Mouse (Mus musculus): ENCODE data around the gene Mup7.
"Not testable (repeated sequence)": the region's sequence is repeated elsewhere in the genome, so short reads cannot be mapped to it uniquely, and the experiment has no call there.

The Mup7 gene

DNA sequence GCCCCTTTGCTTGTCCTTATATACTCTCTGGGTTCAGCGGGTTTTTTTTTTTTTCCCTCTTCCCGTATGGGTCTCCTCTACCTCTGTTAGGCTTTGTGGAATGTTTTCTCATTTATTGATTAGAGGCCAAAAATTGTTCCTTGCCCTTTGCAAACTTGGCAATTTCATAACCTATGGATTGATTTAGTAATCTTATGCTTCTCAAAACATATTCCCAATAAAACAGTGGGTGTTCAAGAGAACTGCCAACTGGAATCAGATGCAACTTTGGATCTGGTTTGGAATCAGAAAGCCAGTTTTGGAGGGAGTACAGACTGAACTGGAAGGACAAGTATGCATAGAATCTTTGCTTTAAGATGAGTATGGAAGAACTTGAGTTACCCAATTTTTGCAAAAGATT lies at the start of gene Mup7:
Gene Mup7 (minus strand): TSS at position 101 of the 400 bp plus-strand sequence.
- H3K27me3 ChIP-seq (ENCODE audit: insufficient read depth, low read length); H3K4me3 ChIP-seq (replicated peaks; ENCODE audit: low read length); H3K36me3 ChIP-seq (ENCODE audit: insufficient read depth, low read length); H3K9me3 ChIP-seq (ENCODE audit: low read length); H3K4me1 ChIP-seq (replicated peaks; ENCODE audit: low read depth, low read length): not testable (repeated sequence)

DNA sequence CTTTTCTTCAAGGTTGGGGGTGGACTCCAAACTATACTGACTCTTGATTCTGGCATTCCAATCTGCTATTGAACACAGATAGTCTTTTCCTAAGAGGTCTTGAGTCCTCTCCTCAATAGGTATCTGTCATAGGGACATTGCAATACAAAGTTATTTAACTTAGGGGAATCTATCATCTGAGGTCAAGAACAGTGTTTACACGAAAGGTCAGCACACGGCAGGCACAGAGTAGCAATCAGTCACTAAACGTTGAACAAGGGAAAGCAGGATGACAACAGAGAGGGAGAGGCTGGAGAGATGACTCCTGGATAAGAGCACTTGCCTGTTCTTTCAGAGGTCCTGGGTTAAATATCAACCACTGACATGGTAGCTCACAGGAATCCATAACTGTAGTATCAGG lies 9.6 kb upstream of the Mup7 start:
- H3K27me3 ChIP-seq (ENCODE audit: insufficient read depth, low read length); H3K9me3 ChIP-seq (ENCODE audit: low read length); H3K36me3 ChIP-seq (ENCODE audit: insufficient read depth, low read length); H3K4me3 ChIP-seq (replicated peaks; ENCODE audit: low read length); H3K4me1 ChIP-seq (replicated peaks; ENCODE audit: low read depth, low read length): not testable (repeated sequence)

DNA sequence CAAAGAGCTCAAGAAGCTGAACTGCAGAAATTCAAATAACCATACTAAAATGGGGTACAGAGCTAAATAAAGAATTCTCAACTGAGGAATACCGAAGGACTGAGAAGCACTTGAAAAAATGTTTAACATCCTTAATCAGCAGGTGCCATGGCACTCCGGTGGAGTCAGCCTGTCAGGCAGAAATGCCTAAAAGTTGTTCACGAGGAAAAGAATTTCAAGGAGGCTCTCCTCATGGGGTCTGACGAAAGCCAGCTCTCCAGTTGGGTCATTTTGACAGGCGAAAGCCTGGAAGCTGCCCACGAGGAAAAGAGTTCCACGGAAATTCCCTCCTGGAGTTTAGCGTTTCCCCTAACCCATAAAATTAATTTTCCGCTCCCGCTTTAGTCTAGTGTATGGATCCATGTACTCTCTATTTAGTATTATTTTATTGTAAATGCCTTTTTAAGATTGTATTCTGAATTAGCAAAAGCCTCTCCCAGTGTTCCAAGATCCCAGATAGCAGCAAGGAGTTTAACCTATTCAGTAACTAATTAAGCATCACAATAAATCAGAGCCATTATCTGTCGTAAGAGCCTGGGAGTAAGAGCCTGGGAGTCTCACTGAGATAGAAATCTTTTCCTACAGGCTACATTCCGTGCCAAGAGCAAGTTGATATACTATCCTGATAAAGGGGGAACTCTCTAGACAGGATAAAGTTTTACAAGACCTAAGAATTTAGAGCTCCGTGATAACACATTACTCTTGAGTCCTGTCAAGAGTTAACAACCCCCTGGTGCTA lies 40.8 kb downstream of the Mup7 start:
- H3K4me3 ChIP-seq (replicated peaks; ENCODE audit: low read length); H3K27me3 ChIP-seq (ENCODE audit: insufficient read depth, low read length); H3K4me1 ChIP-seq (replicated peaks; ENCODE audit: low read depth, low read length); H3K36me3 ChIP-seq (ENCODE audit: insufficient read depth, low read length): not testable (repeated sequence)
- peaks cover 55% of the 10 kb centered on the region for H3K9me3 ChIP-seq (ENCODE audit: low read length)

DNA sequence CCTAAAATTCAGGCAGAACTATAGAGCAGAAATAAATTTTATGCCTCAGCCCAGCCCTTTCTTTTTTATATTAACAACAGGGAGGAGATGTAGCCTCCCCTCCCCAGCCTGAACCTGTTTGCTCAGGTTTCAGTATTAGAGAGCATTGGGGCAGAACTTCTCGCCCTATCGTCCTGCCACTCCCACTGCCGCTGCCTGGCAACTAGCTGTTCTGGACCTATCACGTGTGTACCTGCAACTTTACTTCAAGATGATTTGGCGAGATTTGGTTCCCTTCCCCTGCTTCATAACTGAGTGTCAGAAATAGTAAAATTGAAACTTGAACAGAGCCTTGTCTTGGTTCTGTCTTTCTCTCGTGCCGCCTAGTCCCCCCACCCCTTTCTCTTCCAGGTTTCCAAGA lies 50.1 kb downstream of the Mup7 start:
- not testable (repeated sequence) for H3K4me1 ChIP-seq (replicated peaks; ENCODE audit: low read depth, low read length); H3K36me3 ChIP-seq (ENCODE audit: insufficient read depth, low read length); H3K4me3 ChIP-seq (replicated peaks; ENCODE audit: low read length); H3K27me3 ChIP-seq (ENCODE audit: insufficient read depth, low read length)
- peaks cover 25% of the 10 kb centered on the region for H3K9me3 ChIP-seq (ENCODE audit: low read length)
